Mouse (Mus musculus) liver, adult 2 months (tissue): ENCODE measurements around the gene Mybpc2.

ENCODE experiments used
- CTCF ChIP-seq: fragments of 200-500 bp; IDR thresholded peaks from 2 replicates; pipeline ENCODE4 v1.5.1; 2011; ENCODE audit warnings: low read depth, low read length, control low read depth
- POLR2A ChIP-seq: fragments of 200-500 bp; IDR thresholded peaks from 2 replicates; pipeline ENCODE4 v1.6.1; 2011; ENCODE audit warnings: low read length, control low read depth; ENCODE audit not compliant: insufficient read depth; ENCODE audit errors: extremely low read depth

DNA sequence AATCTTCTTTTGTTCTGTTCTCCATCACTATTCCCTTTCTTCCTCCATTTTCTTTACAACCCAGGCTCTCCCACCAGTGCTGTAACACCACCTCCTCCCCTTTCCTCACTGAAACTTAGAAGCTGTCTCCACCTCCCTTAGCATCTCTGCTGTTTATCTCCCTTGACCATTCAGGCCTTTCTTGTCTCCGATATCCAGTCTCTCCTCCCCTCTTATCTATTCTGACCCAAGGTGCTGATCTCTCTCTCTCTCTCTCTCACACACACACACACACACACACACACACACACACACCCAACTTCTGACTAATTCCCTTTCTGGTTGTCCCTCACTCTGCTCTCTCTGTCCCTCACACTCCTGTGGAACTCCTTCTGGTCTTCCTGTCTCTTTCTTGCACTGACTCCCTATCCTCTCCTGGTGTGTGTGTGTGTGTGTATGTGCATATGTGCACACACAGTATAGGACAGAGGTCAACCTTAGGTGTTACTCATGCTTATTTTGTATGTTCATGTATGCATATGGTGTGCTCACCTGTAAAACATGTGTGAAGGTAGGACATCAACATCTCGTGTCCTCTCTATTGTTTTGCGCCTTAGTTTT lies 41.5 kb downstream of the Mybpc2 start:
- TF ChIP-seq CTCF (no peak), POLR2A (no peak)
